Mouse (Mus musculus) cerebellum, adult 2 months (tissue): ENCODE measurements around the gene Pgm3.

ENCODE experiments used
- CTCF ChIP-seq: fragments of 200-500 bp; IDR thresholded peaks from 2 replicates; pipeline ENCODE4 v1.5.1; 2011; ENCODE audit warnings: low read depth, mild to moderate bottlenecking, control low read depth, low read length, moderate library complexity, borderline replicate concordance; ENCODE audit not compliant: insufficient read depth
- POLR2A ChIP-seq: fragments of 200-500 bp; IDR thresholded peaks from 2 replicates; pipeline ENCODE4 v1.6.1; 2011; ENCODE audit warnings: low read length, control low read depth, borderline replicate concordance; ENCODE audit not compliant: insufficient read depth

- no peak for TF ChIP-seq CTCF
- no peak for TF ChIP-seq POLR2A
These were observed 554 bp upstream of the Pgm3 start for GRCm38 (mm10) chr9:86572196-86572595.
